Mouse (Mus musculus): Measurements from ENCODE around the gene Rabif.
"Not testable (repeated sequence)": the region's sequence is repeated elsewhere in the genome, so short reads cannot be mapped to it uniquely, and the experiment has no call there.

Rabif gene

DNA sequence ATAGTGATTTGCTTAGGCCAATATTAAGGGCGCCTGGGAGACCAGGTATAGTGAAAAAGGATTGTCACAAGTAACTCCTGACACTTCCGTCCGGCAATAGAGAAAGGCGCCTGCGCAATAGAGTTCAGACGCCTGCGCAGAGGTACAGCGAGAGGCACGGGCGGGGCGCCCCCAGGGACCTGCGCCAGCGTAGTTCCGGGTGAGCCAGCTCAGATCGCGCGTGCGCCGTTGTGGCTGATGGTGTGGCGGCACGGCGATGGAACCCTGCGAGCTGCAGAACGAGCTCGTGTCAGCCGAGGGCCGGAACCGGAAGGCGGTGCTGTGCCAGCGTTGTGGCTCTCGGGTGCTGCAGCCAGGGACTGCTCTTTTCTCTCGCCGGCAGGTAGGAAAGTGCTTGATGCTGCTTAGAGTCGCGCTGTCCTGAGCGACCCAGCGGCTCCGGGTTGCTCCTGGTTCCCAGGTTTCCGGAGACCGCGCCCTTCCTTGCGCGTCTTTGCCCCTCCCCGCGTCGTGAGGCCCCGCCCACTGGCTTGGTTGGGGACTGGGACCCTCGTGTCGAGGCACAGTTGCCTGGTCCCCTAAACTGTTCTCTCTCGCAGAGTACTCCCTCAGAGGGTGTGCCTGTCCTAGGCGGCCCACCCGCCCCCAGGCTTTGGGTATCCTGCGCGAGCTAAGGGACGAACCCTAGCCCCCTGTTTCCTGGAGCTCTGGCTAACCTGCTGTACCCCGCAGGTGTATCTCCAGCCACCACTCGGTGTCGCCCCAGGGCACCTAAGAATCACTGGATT is at the start of gene Rabif:
TSS of gene Rabif (plus strand) at position 221 of the 788 bp plus-strand sequence.
- peak; percentile 97 for DNase-seq (ENCODE audit: extremely low spot score, low spot score)

DNA sequence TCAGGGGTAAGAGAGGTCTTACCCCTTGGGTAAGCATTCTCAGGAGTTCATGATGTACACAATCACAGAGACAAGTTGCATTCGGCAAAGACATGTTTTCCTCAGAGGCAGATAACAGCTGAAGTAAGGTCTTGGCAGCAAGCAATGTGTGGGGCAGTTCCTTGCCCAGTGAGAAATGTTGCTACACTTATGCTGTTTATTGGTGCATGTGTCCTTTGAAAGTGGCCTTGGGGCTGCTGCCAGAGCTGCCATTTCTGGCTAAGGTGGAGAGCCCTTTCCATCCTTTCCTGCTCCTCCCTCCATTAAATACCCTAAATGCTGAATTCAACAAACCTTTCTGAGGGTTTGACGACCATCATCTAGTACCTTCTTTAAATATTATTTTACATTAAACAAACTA is 49.0 kb upstream of the Rabif start:
- DNase-seq (ENCODE audit: extremely low spot score, low spot score), result no peak

DNA sequence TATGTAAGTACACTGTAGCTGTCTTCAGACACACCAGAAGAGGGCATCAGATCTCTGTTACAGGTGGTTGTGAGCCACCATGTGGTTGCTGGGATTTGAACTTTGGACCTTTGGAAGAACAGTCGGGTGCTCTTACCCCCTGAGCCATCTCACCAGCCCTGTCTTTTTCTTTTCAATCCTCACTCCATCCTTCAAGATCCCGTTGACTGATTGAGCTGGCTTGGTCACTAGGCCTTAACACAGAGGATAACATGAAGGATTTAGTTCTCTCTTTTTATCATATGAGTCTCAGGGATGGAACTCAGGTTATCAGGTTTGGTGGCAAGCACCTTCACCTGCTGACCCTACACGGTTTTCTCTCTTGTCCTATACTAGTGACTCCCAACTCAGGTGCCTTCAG is 45.9 kb upstream of the Rabif start:
- DNase-seq (ENCODE audit: extremely low spot score, low spot score), result not testable (repeated sequence)

DNA sequence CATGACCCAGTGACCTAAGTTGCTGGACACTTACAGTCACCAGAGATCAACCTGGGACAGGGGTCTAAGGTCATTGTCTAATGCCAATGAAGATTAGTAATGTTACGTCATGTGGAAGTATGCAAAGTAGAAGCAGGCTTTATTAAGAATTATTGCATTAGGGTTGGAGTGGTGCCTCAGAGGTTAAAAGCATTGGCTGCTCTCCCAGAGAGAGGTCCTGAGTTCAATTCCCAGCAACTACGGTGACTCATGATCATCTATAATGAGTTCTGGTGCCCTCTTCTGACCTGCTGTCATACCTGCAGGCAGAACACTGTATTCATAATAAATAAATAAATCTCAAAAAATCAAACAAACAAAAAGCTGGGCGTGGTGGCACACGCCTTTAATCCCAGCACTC is 44.2 kb upstream of the Rabif start:
- no peak for DNase-seq (ENCODE audit: extremely low spot score, low spot score)

DNA sequence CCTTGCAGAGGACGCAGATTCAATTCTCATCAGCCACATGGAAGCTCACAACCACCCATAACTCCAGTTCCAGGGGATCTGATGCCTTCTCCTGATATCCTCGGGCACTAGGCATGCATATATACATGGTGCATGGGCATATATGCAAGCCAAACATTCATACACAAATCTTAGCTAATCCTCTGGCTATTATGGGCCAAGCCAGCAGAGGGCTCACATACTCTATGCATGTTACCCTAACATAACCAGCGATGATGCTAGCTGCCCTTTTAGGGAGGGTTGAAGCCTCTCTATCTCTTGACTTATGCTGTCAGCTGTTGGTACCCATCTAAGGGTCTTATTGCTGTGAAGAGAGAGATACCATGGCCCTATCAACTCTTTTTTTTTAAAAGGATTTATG is 43.5 kb upstream of the Rabif start:
- no peak for DNase-seq (ENCODE audit: extremely low spot score, low spot score)

DNA sequence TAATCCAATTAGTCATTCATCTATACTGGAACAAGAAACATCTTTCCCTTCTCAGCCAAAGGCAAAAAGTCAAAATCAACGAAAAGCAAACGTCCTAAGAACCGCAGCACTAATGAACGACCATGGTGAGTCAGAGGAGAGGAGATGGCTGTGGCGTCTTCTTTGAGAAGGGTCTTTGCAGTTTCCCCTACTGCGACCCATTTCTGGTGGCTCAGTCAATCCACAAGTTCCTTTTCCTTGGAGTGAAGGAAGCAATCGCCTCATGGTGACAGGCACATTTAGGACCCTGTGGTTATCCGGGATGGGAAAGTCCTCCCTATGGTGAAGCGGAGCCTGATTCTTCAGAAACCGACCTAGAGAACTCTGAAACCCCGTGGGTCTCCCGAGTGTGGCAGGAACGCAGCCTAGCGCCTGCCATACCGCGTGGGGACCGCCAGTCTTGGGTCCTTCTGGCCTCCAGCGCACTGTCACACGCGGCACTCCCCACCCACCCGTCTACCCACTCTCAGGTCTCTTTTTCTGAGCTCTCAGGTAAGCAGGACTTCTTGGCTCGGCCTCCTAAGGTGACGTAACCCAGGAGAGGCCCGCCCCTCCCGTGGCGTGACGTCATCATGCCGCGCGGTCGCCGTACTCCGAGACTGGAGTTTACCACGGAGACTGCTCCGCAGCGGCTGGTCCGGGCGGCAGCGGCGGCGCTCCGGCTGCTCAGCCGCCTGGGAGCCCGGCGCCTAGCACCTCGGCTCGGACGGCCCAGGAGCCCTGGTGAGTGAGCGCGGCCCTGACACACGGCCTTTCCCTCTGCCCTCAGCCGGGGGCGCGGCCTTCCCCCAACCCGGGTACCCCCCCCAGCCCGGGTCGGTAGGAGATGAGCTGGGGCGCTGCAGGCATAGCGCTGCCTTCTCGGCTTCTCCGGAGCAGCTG is 39.3 kb upstream of the Rabif start, which contains the start of gene Klhl12:
TSS of gene Klhl12 (plus strand) at position 628 of the 921 bp plus-strand sequence.
- DNase-seq (ENCODE audit: extremely low spot score, low spot score), result peak; percentile 98

DNA sequence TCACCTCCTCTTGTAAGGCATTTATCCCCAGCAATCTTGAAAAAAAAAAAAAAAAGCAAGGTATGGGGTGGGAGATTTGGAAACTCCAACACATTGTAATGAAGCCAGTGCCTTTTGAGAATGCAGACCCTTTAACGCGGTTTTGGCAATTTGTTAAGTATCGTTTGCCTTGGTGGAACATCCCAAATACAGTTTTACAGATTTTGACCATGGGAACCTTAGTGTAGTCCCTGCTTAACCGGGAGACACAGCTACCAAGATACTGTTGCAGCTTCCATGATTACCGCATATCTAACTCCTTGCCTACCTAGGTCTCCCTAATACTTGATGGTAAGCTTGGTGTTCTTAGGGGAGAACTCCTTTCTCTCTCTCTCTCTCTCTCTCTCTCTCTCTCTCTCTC is 38.4 kb upstream of the Rabif start:
- no peak for DNase-seq (ENCODE audit: extremely low spot score, low spot score)

DNA sequence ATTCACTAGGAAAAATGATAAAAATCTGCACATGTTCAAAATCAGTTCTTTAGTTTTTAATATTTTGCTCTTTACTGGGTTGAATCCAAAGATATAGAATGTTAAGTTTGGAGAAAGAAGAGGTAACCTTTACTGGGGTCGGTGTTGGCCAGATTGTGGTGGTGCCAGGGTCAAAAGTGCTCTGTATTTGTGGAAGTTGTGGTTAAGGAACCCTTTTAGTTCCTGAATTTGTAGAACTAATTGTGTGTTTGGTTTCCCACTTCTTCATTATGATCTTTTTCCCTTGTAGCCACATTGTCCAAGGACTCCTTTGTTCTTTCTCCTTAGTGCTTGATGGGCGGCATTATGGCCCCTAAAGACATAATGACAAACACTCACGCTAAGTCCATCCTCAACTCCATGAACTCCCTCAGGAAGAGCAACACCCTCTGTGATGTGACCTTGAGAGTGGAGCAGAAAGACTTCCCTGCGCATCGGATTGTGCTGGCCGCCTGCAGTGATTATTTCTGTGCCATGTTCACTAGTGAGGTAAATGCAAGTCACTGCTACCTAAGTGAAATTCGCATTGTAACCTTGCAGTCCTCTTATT is 36.2 kb upstream of the Rabif start:
- DNase-seq (ENCODE audit: extremely low spot score, low spot score), result no peak

DNA sequence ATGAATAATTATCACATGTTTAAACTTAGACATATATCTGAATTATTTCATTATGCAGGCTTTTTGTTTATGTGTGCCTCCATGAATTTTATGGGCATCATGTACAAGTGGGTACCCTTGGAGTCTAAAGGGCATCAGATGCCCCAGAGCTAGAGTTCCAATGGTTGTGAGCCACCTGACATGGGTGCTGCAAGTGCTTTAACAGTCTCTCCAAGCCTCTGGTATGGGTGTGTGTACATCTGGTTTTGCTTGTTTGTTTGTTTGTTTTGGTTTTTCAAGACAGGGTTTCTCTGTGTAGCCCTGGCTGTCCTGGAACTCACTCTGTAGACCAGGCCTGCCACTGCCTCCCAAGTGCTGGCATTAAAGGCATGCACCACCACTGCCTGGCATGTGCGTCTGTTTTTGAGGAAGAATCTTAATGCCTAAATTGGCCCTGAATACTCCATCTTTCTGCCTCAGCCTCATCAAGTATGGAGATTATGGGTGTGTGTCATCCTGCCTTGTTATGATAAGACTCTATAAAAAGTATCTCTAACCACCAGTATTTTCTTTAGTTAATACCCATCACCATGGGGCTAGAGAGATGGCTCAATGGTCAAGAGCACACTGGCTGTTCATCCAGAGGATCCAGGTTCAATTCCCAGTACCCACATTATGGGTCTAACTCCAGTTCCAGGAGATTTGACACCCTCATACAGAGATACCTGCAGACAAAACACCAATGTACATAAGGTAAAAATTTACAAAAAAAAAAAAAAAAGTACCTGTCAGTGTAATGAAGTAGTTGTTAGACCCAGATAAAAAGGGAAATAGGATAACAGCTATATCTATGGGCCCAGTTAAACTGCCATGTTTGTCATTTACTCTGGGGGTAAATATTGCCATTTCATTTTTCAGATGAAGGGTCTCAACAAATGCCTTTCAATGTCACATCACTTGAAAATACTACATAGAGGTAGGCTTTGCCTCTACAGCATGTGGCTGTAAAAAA is 33.9 kb upstream of the Rabif start:
- no peak for DNase-seq (ENCODE audit: extremely low spot score, low spot score)

DNA sequence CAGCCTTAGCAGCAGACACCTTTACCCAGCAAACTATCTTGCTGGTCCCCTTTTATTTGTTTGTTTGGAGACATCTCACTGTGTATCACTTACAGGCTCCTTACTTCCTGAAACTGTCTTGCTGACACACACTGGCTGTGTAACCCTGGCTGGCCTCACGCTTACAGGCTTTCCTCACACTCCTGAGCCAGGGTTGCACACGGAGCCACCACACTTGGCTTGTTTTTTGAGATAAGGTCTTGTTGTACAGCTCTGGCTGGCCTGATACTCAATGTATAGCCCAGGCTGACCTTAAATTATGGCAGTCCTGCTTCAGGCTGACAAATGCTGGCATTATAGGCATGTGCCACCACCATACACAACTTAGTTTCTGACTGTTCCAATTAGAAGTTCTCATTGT is 9.8 kb upstream of the Rabif start:
- no peak for DNase-seq (ENCODE audit: extremely low spot score, low spot score)

DNA sequence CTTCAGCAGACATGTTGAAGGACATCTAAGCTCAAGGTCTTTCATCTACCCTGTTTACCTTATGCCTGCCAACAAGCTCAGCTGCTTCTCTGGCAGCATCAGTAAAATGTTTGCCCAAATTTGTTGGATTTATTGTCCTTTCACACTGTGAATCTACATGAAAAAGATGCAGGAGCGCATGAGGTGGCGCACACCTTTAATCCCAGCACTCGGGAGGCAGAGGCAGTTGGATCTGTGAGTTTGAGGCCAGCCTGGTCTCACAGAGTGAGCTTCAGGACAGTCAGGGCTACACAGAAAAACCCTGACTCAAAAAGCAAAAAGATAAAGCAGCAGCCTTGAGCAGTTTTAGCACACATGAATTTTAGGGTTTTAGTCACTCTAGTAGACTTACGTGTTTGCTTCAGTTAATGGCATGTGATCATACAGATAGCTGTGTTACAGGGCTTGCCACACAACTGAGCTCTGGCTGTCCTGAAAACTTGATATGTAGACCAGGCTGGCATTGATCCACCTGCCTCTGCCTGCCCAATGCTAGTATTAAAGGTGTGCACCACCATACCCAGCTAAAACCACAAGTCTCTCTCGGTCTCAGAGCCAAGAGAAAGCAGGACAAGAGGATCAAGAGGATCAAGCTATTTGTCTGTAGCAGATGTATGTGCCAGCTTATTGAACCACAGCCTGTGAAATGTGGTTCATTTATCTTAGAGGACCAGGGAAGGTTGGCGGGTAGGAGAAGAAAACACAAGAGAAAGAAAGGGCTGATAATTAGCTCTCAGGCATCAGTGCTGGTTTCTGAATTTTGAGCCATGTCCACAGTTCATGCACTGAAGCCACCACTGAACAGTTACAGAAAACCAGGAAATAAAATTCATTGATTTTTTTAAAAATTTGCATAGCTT is 3.3 kb upstream of the Rabif start:
- DNase-seq (ENCODE audit: extremely low spot score, low spot score), result no peak

DNA sequence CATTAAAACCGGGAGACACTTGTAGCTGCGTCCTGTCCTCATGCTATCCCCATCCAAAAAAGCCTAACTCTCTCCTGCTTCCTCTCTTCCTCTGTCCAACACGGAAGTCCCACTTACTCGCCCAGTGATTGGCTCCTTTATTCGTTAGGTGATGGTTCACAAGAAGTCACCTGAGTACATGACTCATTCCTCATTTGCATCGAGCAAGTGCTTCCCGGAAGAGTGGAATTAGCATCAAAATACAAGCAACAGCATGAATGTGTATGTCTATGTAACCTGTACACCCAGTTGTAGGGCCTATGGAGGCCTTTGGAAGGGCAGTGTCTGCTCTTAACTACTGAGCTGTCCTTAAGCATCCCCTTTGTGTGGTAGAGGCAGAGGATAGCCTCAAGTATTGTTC is 2.2 kb upstream of the Rabif start:
- no peak for DNase-seq (ENCODE audit: extremely low spot score, low spot score)

DNA sequence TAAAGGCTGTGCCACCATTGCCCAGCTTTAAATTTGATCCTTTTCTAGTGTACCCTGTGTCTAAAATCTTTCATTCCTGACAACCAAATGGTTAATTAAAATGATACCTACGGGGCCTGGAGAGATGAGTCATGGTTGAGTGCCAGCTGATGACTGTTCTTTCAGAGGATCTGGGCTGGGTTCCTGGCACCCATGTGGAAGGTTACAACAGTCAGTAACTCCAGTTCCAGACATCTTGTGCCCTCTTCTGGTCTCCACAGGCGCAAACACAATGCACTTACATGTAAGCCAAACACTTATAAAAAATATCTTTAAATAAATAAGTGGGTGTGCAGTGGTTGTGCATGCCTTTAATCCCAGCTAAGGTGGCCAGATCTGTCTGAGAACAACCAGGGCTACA is 952 bp upstream of the Rabif start:
- DNase-seq (ENCODE audit: extremely low spot score, low spot score), result no peak

DNA sequence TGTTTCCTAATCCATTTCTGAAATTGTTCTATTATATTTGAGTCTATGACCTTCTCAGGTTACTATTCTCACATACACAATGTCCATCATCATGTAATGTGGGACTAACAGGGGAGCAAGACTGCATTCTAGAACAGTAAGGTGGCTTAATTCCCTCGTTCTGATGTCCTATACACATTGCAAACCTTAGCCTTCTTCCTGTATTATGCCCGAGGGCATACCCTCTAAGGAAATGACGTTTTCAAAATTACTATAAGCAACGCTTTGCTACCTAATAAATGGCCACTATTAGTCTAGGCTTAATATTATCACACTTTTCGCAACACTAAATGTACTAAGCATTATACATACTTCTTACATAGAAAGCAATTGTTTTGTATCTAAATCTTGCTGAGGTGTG is 492 bp upstream of the Rabif start:
- DNase-seq (ENCODE audit: extremely low spot score, low spot score), result no peak

DNA sequence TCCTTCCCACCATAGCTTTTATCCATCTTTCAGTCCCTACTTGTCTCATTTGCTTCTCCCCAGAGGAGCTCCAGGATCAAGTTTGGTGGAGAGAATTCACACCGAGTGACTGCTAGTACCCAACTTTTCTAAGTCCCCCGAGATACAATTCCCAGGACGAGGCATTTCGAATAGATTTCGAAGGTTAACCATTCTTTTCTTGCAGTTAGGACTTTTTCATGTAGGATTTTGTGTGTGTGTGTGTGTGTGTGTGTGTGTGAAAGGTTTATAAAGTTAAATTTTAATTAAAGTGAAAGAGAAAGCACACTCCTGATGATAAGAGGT is 730 bp downstream of the Rabif start:
- no peak for DNase-seq (ENCODE audit: extremely low spot score, low spot score)

DNA sequence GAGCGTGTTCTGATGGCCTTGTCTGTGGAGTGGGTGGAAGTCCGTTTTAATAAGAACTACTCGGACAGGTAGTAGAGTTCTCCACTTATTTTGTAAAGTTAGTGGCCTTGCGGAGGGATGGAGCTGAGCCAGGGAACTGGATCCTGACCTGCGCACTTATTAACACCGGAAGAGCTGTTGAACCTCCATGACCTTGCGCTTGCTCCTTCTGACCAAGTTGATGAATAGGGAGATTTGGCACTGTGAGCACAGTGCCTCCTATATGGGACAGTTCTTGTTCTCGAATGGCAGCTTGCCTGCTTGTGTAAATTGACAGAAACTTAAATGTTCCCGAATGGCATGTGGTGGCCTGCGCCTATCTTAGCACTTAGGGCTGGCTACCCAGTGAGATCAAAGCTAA is 1.5 kb downstream of the Rabif start:
- no peak for DNase-seq (ENCODE audit: extremely low spot score, low spot score)

DNA sequence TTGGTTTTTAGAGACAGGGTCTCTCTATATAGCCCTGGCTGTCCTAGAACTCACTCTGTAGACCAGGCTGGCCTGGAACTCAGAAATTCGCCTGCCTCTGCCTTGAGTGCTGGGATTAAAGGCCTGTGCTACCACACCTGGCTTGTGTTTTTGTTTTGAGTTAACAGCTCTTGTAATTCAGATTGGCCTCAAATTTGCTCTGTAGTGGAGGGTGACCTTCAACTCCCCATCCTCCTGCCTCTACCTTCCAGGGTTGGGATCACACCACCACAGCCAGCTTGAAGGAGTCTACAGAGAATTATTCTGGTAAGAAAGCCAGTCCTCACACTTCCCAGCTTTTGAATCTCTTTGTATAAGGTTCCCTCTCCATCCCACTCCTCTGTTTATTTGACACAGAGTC is 6.5 kb downstream of the Rabif start:
- no peak for DNase-seq (ENCODE audit: extremely low spot score, low spot score)

DNA sequence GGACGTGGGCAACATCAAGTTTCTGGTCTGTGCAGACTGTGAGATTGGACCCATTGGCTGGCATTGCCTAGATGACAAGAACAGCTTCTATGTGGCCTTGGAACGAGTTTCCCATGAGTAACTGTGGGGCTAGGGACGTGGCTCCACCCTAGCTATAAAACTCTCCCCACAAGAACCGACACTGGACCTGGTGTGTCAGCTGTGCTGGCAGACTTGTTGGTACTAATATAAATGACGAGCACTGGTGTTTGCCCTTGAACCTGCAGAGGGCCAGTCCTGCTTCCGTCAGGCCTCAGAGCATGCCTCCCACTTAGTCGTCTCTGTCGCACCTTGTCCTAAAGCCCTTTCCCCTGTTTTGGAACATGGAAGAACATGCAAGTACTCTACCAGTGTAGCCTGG is 11.8 kb downstream of the Rabif start:
- no peak for DNase-seq (ENCODE audit: extremely low spot score, low spot score)

DNA sequence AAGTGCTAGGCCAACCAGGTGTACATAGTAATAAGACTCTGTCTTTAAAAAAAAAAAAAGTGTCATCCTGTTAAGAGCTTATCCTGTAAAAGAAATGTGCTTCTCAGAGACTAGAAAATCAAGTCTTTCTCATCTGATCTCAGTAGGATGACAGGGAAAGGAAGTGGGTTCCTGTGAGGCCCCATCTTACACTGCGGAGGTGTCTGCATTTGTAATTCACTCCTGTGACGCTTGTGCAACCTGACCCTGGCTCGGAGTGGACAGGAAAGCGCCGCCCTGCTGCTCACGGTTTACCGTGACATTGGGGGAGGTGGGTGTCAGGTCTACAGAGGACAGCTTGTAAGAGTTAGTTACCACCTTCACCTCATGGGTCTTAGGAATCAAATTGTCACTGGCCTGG is 15.6 kb downstream of the Rabif start:
- DNase-seq (ENCODE audit: extremely low spot score, low spot score), result no peak

DNA sequence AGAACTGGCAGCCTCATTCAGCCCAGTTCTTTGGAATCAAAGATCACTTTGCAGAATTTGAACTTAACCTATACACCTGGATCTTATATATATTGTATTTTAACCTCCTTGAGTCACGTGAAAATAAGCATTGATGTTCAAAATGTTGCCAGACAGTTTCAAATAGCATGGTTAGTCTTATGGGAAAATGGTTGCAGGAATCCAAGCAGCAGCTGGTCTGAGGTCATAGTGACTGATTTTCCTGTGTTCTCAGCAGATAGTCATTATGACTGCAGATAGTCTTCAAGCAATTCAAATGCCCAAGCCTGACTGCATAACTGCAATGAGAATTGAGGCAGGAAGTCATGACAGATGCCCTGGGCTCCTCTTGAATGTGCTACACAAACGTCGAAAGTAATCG is 17.7 kb downstream of the Rabif start:
- DNase-seq (ENCODE audit: extremely low spot score, low spot score), result no peak

Data from neural tube, embryonic 10.5 days (tissue).